Mouse (Mus musculus) spleen, adult 12 weeks (tissue): ENCODE data around the gene Scgb2b24.

ENCODE experiments used
- DNase-seq: peaks from one replicate; pipeline ENCODE4 v3.0.0; 2022; ENCODE audit warnings: low spot score

Gene Scgb2b24

GRCm38 (mm10) chr7:33739212-33739611 is at the start of gene Scgb2b24:
Gene Scgb2b24 (minus strand): TSS chr7:33739312.
- no peak for DNase-seq

- DNase-seq, result no peak
These were observed 4.4 kb upstream of the Scgb2b24 start, which contains the start of gene Scgb1b24 for GRCm38 (mm10) chr7:33743499-33743898. Gene Scgb1b24 (plus strand): TSS chr7:33743799.

GRCm38 (mm10) chr7:33689864-33690263 is 49.2 kb downstream of the Scgb2b24 start:
- no peak for DNase-seq
